Comparison of ENCODE assay signal across 20 mouse cellular contexts in the genomic region with DNA sequence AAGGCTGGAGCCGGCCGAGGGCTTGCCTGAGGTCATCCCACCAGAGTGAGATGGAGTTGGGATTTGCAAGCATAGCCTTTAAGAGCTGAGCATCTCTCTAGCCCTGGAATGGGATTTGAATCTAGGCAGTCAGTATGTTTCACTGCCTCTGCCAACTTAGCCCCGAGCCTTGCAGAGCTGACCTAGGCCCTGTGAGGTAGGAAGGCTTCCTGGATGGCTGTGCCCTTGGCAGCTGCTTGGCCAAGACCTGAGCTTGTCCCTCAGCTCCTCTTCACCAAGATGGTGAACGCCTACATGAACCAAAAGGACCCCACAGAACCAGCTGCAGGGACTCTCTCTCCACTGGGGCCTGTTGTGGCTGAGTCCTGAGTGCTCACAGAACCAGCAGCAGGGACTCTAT. TPM values are rescaled to one million over a fixed set of nuclear protein-coding genes. Genes with fewer than 3 reads are reported as not detected.
DNase-seq lines count a peak whose midpoint lies in the region; ATAC-seq lines count a peak whose summit lies in the region.
"Had no signal": no experiment of that assay in that cellular context is flagged by ENCODE, and none has a peak within 500 bp of the region (broad histone marks: within the 10 kb centered on the region; RNA-seq: fewer than 3 reads in every experiment).

No protein-coding gene starts in this region.

- no peak for ATAC-seq in hindbrain, embryonic 14.5 days (ENCODE audit: low FRiP score)
- ATAC-seq in hindbrain, embryonic 11.5 days (ENCODE audit: low FRiP score), result no peak
- ATAC-seq in forebrain, embryonic 16.5 days, result no peak
- ATAC-seq in midbrain, embryonic 16.5 days, result no peak

- WGBS in hindbrain, embryonic 14.5 days, result 89% methylated on average over 4 of the region's 4 CpGs
- 95% methylated on average over 4 of the region's 4 CpGs for WGBS in hindbrain, embryonic 11.5 days
- WGBS in forebrain, embryonic 16.5 days, result 86% methylated on average over 4 of the region's 4 CpGs
- 90% methylated on average over 4 of the region's 4 CpGs for WGBS in midbrain, embryonic 16.5 days

- H3K27ac ChIP-seq in hindbrain, embryonic 14.5 days, result peak overlapping the region; percentile 86
- no peak overlapping the region for H3K27ac ChIP-seq in hindbrain, embryonic 11.5 days (ENCODE audit: low read depth, low read length)
- H3K27ac ChIP-seq in forebrain, embryonic 16.5 days (ENCODE audit: low read length), result peak overlapping the region; percentile 55; the same call in 1 of the 2 replicates
- H3K27ac ChIP-seq in midbrain, embryonic 16.5 days (ENCODE audit: low read length), result 0 out of 2 replicates have a peak overlapping the region, but pooled peaks have one; percentile 12
- H3K27ac ChIP-seq: kidney, postnatal 0 days; limb, embryonic 12.5 days; liver, embryonic 13.5 days; lung, embryonic 15.5 days; macrophage had no signal

- H3K27me3 ChIP-seq in hindbrain, embryonic 14.5 days (ENCODE audit: control insufficient read depth, insufficient read depth, low read length), result no peaks in the 10 kb centered on the region
- no peaks in the 10 kb centered on the region for H3K27me3 ChIP-seq in hindbrain, embryonic 11.5 days (ENCODE audit: control insufficient read depth, insufficient read depth, low read length)
- H3K27me3 ChIP-seq in forebrain, embryonic 16.5 days (replicated peaks; ENCODE audit: control insufficient read depth, insufficient read depth, low read length), result no peaks in the 10 kb centered on the region
- H3K27me3 ChIP-seq in midbrain, embryonic 16.5 days (ENCODE audit: control insufficient read depth, insufficient read depth, low read depth, low read length), result no peaks in the 10 kb centered on the region
- H3K27me3 ChIP-seq: limb, embryonic 12.5 days; liver, embryonic 13.5 days; lung, embryonic 15.5 days; neural tube, embryonic 12.5 days had no signal

- H3K4me2 ChIP-seq in hindbrain, embryonic 14.5 days (replicated peaks), result no peak overlapping the region
- no peak overlapping the region for H3K4me2 ChIP-seq in hindbrain, embryonic 11.5 days (replicated peaks; ENCODE audit: low read depth, low read length)
- H3K4me2 ChIP-seq in forebrain, embryonic 16.5 days (ENCODE audit: low read length), result no peak overlapping the region
- no peak overlapping the region for H3K4me2 ChIP-seq in midbrain, embryonic 16.5 days (ENCODE audit: low read length)
- H3K4me2 ChIP-seq: limb, embryonic 12.5 days; liver, embryonic 13.5 days; lung, embryonic 15.5 days had no signal

- peak; percentile 27 to 47 for DNase-seq in cerebellum, postnatal 10 days
- no peak for DNase-seq in cerebellum, adult 11 months
- DNase-seq in hindbrain, embryonic 14.5 days (ENCODE audit: low spot score), result no peak
- no peak for DNase-seq in hindbrain, embryonic 11.5 days (ENCODE audit: low spot score)
- DNase-seq in gastrocnemius, postnatal 25 days, result no peak
- DNase-seq in T-cell, adult 2 months (ENCODE audit: low spot score), result no peak
- DNase-seq: liver, embryonic 13.5 days had no signal

- no peak overlapping the region for H3K9ac ChIP-seq in hindbrain, embryonic 14.5 days
- no peak overlapping the region for H3K9ac ChIP-seq in hindbrain, embryonic 11.5 days (ENCODE audit: low read depth, low read length)
- H3K9ac ChIP-seq in forebrain, embryonic 16.5 days (replicated peaks; ENCODE audit: low read depth, low read length), result no peak overlapping the region
- no peak overlapping the region for H3K9ac ChIP-seq in midbrain, embryonic 16.5 days (ENCODE audit: low read depth, low read length)
- H3K9ac ChIP-seq: limb, embryonic 12.5 days; liver, embryonic 13.5 days; lung, embryonic 15.5 days; neural tube, embryonic 12.5 days had no signal

- H3K9me3 ChIP-seq in hindbrain, embryonic 14.5 days (ENCODE audit: control insufficient read depth, low read length), result no peaks in the 10 kb centered on the region
- no peaks in the 10 kb centered on the region for H3K9me3 ChIP-seq in hindbrain, embryonic 11.5 days (ENCODE audit: control insufficient read depth, low read length)
- H3K9me3 ChIP-seq in forebrain, embryonic 16.5 days (ENCODE audit: control insufficient read depth, low read length), result no peaks in the 10 kb centered on the region
- no peaks in the 10 kb centered on the region for H3K9me3 ChIP-seq in midbrain, embryonic 16.5 days (replicated peaks; ENCODE audit: control insufficient read depth, low read length, poor library complexity, severe bottlenecking)
- H3K9me3 ChIP-seq: limb, embryonic 12.5 days; liver, embryonic 13.5 days; lung, embryonic 15.5 days; neural tube, embryonic 12.5 days had no signal

- H3K4me3 ChIP-seq in hindbrain, embryonic 14.5 days (replicated peaks; ENCODE audit: low read length), result no peak overlapping the region
- H3K4me3 ChIP-seq in hindbrain, embryonic 11.5 days (ENCODE audit: low read depth, low read length), result no peak overlapping the region
- no peak overlapping the region for H3K4me3 ChIP-seq in forebrain, embryonic 16.5 days (replicated peaks; ENCODE audit: low read length)
- H3K4me3 ChIP-seq in midbrain, embryonic 16.5 days (ENCODE audit: low read depth, low read length), result no peak overlapping the region
- H3K4me3 ChIP-seq: limb, embryonic 12.5 days; liver, embryonic 13.5 days; lung, embryonic 15.5 days; neural tube, embryonic 12.5 days had no signal

- H3K4me1 ChIP-seq in hindbrain, embryonic 14.5 days (replicated peaks; ENCODE audit: control insufficient read depth, insufficient read depth, low read length), result peaks cover 21% of the 10 kb centered on the region
- H3K4me1 ChIP-seq in hindbrain, embryonic 11.5 days (replicated peaks; ENCODE audit: control insufficient read depth, insufficient read depth, low read length), result peaks cover 2% of the 10 kb centered on the region; the same call in 1 of the 2 replicates
- H3K4me1 ChIP-seq in forebrain, embryonic 16.5 days (replicated peaks; ENCODE audit: control insufficient read depth, insufficient read depth, low read length), result peaks cover 26% of the 10 kb centered on the region
- H3K4me1 ChIP-seq in midbrain, embryonic 16.5 days (ENCODE audit: control insufficient read depth, insufficient read depth, low read length), result peaks cover 7% of the 10 kb centered on the region; the same call in 1 of the 2 replicates

- peaks cover 57% of the 10 kb centered on the region for H3K36me3 ChIP-seq in hindbrain, embryonic 14.5 days (replicated peaks; ENCODE audit: control insufficient read depth, insufficient read depth)
- H3K36me3 ChIP-seq in hindbrain, embryonic 11.5 days (ENCODE audit: control insufficient read depth, insufficient read depth, low read length), result peaks cover 3% of the 10 kb centered on the region; the same call in 1 of the 2 replicates
- H3K36me3 ChIP-seq in forebrain, embryonic 16.5 days (ENCODE audit: control insufficient read depth, insufficient read depth), result peaks cover 12% of the 10 kb centered on the region
- H3K36me3 ChIP-seq in midbrain, embryonic 16.5 days (ENCODE audit: control insufficient read depth, insufficient read depth, low read length), result peaks cover 26% of the 10 kb centered on the region

RNA-seq across cellular contexts. Expression of a gene that starts 22.2 kb away (rescaled TPM):
- polyA plus RNA-seq in hindbrain, embryonic 14.5 days (2014; fragmentation: Nextera tagmentation; extraction: Ambion mirVana), result 28.7 and 31.3 TPM in 2 replicates
- 23.9 and 27.2 TPM in 2 replicates for polyA plus RNA-seq in hindbrain, embryonic 11.5 days (2014; fragmentation: Nextera tagmentation; extraction: Ambion mirVana)
- 38.3 and 40.5 TPM in 2 replicates for polyA plus RNA-seq in forebrain, embryonic 16.5 days (2015; fragmentation: Nextera tagmentation; extraction: Ambion mirVana)
- polyA plus RNA-seq in midbrain, embryonic 16.5 days (2015; fragmentation: Nextera tagmentation; extraction: Ambion mirVana), result 28.6 and 31.2 TPM in 2 replicates
- 10 to 100 TPM; 23.9 to 26.2 TPM for total RNA-seq in gastrocnemius, postnatal 25 days (2021)

RNA-seq across cellular contexts. Expression of a gene that starts 28.1 kb away (rescaled TPM):
- polyA plus RNA-seq in hindbrain, embryonic 14.5 days (2014; fragmentation: Nextera tagmentation; extraction: Ambion mirVana), result 0.31 TPM in 2 replicates
- not detected in 2 replicates for polyA plus RNA-seq in hindbrain, embryonic 11.5 days (2014; fragmentation: Nextera tagmentation; extraction: Ambion mirVana)
- 0.06 and 0.10 TPM in 2 replicates for polyA plus RNA-seq in forebrain, embryonic 16.5 days (2015; fragmentation: Nextera tagmentation; extraction: Ambion mirVana)
- 0.48 and 0.78 TPM in 2 replicates for polyA plus RNA-seq in midbrain, embryonic 16.5 days (2015; fragmentation: Nextera tagmentation; extraction: Ambion mirVana)
- total RNA-seq in gastrocnemius, postnatal 25 days (2021), result under 1 TPM in 1 of 2 experiments, not detected in 1; 0.19 TPM
- total RNA-seq: layer of hippocampus, adult 18-20 months had no signal
- polyA plus RNA-seq: liver, embryonic 13.5 days had no signal

RNA-seq across cellular contexts. Expression of a gene that starts 32.9 kb away (rescaled TPM):
- not detected in 2 replicates for polyA plus RNA-seq in hindbrain, embryonic 14.5 days (2014; fragmentation: Nextera tagmentation; extraction: Ambion mirVana)
- not detected in 2 replicates for polyA plus RNA-seq in hindbrain, embryonic 11.5 days (2014; fragmentation: Nextera tagmentation; extraction: Ambion mirVana)
- polyA plus RNA-seq in forebrain, embryonic 16.5 days (2015; fragmentation: Nextera tagmentation; extraction: Ambion mirVana), result not detected in 2 replicates
- polyA plus RNA-seq in midbrain, embryonic 16.5 days (2015; fragmentation: Nextera tagmentation; extraction: Ambion mirVana), result not detected in 2 replicates
- not detected for total RNA-seq in gastrocnemius, postnatal 25 days (2021)
- total RNA-seq: adrenal gland, postnatal 10 days; gastrocnemius, adult 8-10 months; heart, adult 8-10 months; hematopoietic stem cell, adult 5-6 weeks; layer of hippocampus, adult 18-20 months; left cerebral cortex, adult 8-10 months had no signal
- polyA plus RNA-seq: limb, embryonic 12.5 days; liver, embryonic 13.5 days; lung, embryonic 15.5 days; macrophage; neural tube, embryonic 12.5 days had no signal

Comparison
In these comparisons a context has a peak if more than half of its experiments do, and no peak if none do; other contexts are left out.
1. DNase-seq: peak in cerebellum, postnatal 10 days (2 of 2); none in cerebellum, adult 11 months (single experiment), hindbrain, embryonic 14.5 days (single experiment), hindbrain, embryonic 11.5 days (single experiment), gastrocnemius, postnatal 25 days (single experiment) and T-cell, adult 2 months (single experiment).